Mouse (Mus musculus) small intestine, adult 2 months (tissue): ENCODE data around the gene Asf1b.

Source experiments
- CTCF ChIP-seq: fragments of 200-500 bp; IDR thresholded peaks from 2 replicates; pipeline ENCODE4 v1.5.1; 2012; ENCODE audit warnings: low read depth, mild to moderate bottlenecking, control low read depth, inconsistent platforms, low read length, moderate library complexity, mixed read lengths; ENCODE audit not compliant: insufficient replicate concordance, insufficient read length; ENCODE audit errors: extremely low read depth
- POLR2A ChIP-seq: fragments of 200-500 bp; IDR thresholded peaks from 2 replicates; pipeline ENCODE4 v1.6.1; 2012; ENCODE audit warnings: low read depth, mild to moderate bottlenecking, control low read depth, inconsistent platforms, low read length, moderate library complexity

- TF ChIP-seq POLR2A (no peak), CTCF (no peak)
These were observed 14.1 kb upstream of the Asf1b start for GRCm38 (mm10) chr8:83941066-83941677.
